Mouse (Mus musculus) E14TG2a.4 (cell line): ENCODE data around the gene Itgb7.

Experiments used
- H3K27me3 ChIP-seq: 2 replicates; pipeline ENCODE4 v1.6.1; 2014; ENCODE audit warnings: low read length, control low read depth; ENCODE audit not compliant: insufficient read depth
- H3K36me3 ChIP-seq: 2 replicates; pipeline ENCODE4 v1.6.1; 2014; ENCODE audit warnings: low read length, control low read depth; ENCODE audit not compliant: insufficient read depth
- H3K4me1 ChIP-seq: replicated peaks from 2 replicates; pipeline ENCODE4 v1.6.1; 2014; ENCODE audit warnings: low read depth, low read length, control low read depth
- H3K4me3 ChIP-seq: replicated peaks from 2 replicates; pipeline ENCODE4 v1.5.1; 2014; ENCODE audit warnings: mild to moderate bottlenecking, low read length
- H3K9me3 ChIP-seq: 2 replicates; pipeline ENCODE4 v1.6.1; 2014; ENCODE audit warnings: low read length, control low read depth
- CTCF ChIP-seq: conservative IDR thresholded peaks from 2 replicates; pipeline ENCODE4 v1.5.1; 2014; ENCODE audit warnings: low read length
- NANOG ChIP-seq: IDR thresholded peaks from 2 replicates; pipeline ENCODE4 v1.6.1; 2014; ENCODE audit warnings: borderline replicate concordance, low read length, mixed read lengths
- POU5F1 ChIP-seq: IDR thresholded peaks from 2 replicates; pipeline ENCODE4 v1.6.1; 2014; ENCODE audit warnings: low read length, borderline replicate concordance

Gene Itgb7

DNA sequence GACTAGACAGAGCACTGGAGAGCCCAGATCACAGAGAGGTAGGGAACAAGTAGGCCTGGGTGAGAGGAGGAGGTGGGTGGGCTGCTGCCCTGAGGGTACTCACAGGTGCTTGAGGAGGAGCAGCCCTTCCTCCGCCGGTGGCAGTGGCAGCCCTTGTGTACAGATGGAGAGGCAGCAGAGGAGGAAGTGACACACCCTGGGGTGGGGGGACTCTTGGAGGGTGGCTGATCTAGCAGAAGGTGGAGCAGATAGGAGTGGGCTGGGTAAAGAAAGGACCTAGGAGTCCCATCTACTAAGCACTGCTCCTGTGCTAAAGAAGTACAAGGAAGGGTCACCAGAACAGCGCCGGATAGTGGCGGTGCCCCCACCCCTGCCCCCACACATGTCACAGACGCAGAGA, at the start of gene Itgb7:
Gene Itgb7 (minus strand): TSS at position 197 of the 400 bp plus-strand sequence.
- peaks cover 39% of the 10 kb centered on the region for H3K36me3 ChIP-seq
- TF ChIP-seq NANOG (no peak), POU5F1 (no peak), CTCF (no peak)
- H3K4me1 ChIP-seq = peaks cover 97% of the 10 kb centered on the region
- H3K9me3 ChIP-seq = no peaks in the 10 kb centered on the region
- H3K4me3 ChIP-seq = peak within 1 kb of the TSS; percentile 67
- no peaks in the 10 kb centered on the region for H3K27me3 ChIP-seq

DNA sequence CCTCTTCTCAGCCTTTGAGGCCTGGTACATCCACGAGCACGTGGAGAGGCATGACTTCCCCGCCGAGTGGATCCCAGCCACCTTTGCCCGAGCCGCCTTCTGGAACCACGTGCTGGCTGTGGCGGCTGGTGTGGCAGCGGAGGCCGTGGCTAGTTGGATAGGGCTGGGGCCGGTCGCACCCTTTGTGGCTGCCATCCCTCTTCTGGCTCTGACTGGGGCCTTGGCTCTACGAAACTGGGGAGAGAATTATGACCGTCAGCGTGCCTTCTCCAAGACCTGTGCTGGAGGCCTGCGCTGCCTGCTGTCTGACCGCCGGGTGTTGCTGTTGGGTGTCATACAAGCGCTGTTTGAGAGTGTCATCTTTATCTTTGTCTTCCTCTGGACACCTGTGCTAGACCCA, 48.9 kb upstream of the Itgb7 start:
- Histone ChIP-seq H3K9me3 (no peaks in the 10 kb centered on the region), H3K36me3 (peaks cover 51% of the 10 kb centered on the region), H3K4me3 (peak overlapping the region; percentile 93), H3K4me1 (peaks cover 64% of the 10 kb centered on the region), H3K27me3 (no peaks in the 10 kb centered on the region)
- no peak for TF ChIP-seq NANOG
- no peak for TF ChIP-seq CTCF
- no peak for TF ChIP-seq POU5F1

DNA sequence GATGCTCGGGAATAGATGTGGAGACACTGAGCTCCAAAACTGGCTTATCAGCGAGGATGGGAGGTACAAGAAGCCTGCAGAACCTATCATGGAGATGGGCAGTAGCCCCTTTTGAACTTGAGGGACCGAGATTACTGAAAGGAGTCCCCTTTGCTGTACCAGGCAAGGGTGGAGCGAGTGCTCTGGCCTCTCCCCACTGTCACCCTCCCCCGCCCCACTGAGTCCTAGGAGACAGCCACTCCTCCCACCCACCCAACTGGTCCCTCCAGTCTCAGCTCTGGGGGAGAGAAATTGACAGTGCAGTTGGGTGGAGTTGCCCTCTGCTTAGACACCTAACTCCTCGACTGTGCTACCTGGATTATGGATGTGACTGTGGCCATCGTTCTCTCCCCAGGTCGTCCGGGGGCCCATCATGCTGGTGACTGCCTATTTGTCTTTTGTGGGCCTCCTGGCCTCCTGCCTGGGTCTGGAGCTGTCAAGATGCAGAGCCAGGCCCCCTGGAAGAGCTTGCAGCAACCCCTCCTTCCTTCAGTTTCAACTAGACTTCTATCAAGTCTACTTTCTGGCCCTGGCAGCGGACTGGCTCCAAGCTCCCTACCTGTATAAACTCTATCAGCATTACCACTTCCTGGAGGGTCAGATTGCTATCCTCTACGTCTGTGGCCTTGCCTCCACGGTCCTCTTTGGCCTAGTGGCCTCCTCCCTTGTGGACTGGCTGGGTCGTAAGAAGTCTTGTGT, 48.2 kb upstream of the Itgb7 start:
- H3K4me1 ChIP-seq = peaks cover 61% of the 10 kb centered on the region
- H3K9me3 ChIP-seq = no peaks in the 10 kb centered on the region
- TF ChIP-seq NANOG (no peak), CTCF (no peak), POU5F1 (no peak)
- no peaks in the 10 kb centered on the region for H3K27me3 ChIP-seq
- peak overlapping the region; percentile 93 for H3K4me3 ChIP-seq
- peaks cover 48% of the 10 kb centered on the region for H3K36me3 ChIP-seq

DNA sequence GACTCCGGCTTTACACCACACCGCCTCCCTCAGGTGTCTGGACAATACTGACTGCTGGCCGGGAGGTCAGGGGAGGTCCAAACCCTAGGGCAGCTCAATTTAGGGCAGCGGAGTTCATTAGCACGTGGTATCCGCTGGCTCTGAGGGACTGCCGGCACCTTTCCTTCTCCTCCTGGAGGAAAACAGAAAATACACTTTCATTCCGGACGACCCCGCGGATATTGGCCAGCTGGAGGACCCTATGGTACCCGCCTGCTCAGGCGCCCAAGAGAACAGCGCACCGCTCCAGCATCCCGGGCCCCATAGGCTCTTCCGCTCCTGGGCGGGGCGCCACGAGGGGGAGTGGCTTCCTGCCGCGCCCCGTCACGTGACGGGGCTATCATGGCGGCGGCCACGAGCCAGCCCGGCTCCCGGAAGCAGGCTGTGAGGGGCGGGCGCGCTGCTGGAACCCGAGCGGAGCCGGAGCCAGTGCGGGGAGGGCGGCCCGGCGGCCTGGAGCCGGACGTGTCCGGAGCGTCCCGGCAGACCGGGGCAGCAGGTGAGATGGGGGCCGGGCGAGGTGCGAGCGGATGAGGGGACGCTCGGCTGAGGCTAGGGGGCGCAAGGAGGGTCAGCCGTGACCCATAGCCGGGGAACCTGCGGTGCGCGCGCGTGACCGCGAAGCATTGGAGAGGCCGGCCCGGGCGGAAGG, 47.5 kb upstream of the Itgb7 start, which contains the start of gene Mfsd5:
Gene Mfsd5 (plus strand): TSS at position 363 of the 691 bp plus-strand sequence.
- H3K9me3 ChIP-seq = no peaks in the 10 kb centered on the region
- H3K36me3 ChIP-seq = peaks cover 41% of the 10 kb centered on the region
- H3K4me1 ChIP-seq = peaks cover 59% of the 10 kb centered on the region
- H3K27me3 ChIP-seq = no peaks in the 10 kb centered on the region
- TF ChIP-seq POU5F1 (no peak), NANOG (no peak), CTCF (no peak)
- H3K4me3 ChIP-seq = peak within 1 kb of the TSS; percentile 93

DNA sequence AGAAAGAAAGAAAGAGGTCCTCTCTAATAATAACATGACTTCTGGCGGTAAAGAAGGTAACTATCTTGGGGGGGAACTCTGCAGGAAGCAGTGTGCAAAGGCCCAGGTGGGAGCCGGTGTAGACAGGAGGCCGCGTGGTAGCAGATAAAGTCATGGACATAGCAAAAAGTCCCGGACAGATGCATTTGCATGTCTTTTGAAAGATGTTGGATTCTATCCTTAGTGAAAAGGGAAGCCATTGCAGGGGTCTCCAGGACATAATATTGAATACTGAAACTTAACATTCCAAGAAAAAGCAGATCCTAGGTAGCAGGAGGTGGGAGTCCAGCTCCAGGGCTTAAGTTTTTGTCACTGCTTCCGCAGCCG, 47.0 kb upstream of the Itgb7 start:
- TF ChIP-seq NANOG (no peak), CTCF (no peak), POU5F1 (no peak)
- peak overlapping the region; percentile 93 for H3K4me3 ChIP-seq
- no peaks in the 10 kb centered on the region for H3K9me3 ChIP-seq
- H3K27me3 ChIP-seq = no peaks in the 10 kb centered on the region
- peaks cover 59% of the 10 kb centered on the region for H3K4me1 ChIP-seq
- peaks cover 37% of the 10 kb centered on the region for H3K36me3 ChIP-seq

DNA sequence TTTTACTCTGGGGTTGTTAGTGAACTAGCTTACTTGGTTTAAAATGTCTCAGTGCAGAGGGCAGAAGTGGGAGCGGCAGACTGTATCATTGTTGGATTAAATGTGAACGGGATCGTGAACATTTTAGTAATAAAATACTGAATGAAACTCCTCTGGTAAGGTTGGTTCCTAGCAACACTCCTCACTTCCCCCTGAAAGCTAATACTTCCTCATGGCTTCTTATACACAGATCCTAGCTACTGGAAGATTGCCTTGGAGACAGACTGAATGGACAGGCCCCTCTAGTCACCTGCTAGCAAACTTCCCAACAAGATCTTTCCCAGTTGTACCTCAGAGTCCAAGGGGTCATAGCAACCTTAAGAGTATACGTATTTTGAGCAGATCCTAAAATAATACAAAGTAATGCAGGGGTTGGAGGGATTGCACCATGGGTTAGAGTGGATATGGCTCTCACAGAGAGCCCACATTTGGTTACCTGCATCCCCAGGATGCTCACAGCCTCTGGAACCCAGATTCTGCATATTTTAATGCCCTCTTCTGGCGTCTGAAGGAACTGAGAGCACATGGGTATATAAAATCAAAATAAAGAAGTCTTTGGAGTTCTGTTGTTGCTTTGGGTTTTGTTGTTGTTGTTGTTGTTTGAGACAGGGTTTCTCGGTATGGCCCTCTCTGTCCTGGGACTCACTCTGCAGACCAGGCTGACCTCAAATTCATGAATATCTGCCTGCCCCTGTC, 42.4 kb upstream of the Itgb7 start:
- Histone ChIP-seq H3K9me3 (no peaks in the 10 kb centered on the region), H3K36me3 (peaks cover 13% of the 10 kb centered on the region), H3K27me3 (no peaks in the 10 kb centered on the region), H3K4me3 (no peak overlapping the region), H3K4me1 (peaks cover 60% of the 10 kb centered on the region)
- TF ChIP-seq CTCF (peak; percentile 64), POU5F1 (no peak)

DNA sequence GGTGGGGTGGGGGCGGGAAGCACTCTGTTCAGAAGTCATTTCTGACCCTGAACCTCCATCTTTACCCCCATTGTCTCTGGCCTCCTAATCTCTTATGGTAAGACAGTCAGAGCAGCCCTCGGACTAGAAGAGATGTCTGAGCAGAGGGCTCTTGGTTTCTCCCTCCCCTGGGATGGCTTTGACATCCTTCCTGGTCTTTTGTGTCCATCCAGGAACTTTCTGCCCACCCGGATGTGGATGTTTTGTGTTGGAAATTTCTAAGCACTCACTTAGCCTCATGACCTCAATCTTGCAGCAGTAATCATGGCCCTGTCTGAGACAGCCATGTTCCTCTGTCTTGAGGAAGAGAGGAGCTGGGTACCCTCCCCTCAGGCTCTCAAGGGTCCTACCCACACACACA, 39.7 kb upstream of the Itgb7 start:
- TF ChIP-seq NANOG (no peak), POU5F1 (no peak), CTCF (no peak)
- Histone ChIP-seq H3K4me1 (peaks cover 47% of the 10 kb centered on the region), H3K9me3 (no peaks in the 10 kb centered on the region), H3K27me3 (no peaks in the 10 kb centered on the region), H3K4me3 (peak overlapping the region; percentile 82), H3K36me3 (peaks cover 13% of the 10 kb centered on the region)

DNA sequence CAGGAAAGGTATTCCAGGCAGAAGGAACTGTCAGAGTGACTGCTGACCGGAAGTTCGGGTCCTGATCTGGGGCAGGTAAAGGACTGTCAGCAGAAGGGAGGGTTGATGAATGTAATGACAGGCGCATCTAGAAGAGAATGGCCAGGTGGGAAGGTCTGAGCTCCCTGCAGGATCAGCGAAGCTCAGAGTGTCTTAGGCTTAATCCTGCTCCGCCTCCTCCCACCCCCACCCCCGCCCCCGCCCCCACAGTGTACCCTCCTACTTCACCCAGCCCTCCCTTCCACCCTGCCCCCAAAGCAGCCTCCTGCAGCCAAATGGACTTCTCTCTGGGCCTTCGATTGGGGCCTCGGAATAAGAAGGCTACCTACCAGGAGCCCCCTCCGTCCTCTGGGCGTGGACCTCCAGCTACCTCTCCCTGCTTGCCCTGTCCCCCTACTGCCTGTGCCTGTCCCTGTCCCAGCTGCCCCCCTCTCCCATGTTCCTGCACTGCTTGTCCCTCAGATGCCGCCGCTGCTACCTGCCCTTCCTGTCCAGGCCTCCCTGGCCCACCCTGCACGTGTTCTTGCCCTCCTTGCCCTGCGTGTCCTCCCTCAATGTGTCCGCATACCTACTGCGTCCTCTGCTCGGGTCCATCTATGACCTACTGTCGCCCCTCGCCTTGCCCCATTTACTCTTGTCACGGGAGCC, 38.7 kb upstream of the Itgb7 start, which contains the start of gene Gm9918:
Gene Gm9918 (plus strand): TSS at position 290 of the 687 bp plus-strand sequence.
- H3K4me1 ChIP-seq = peaks cover 53% of the 10 kb centered on the region
- no peaks in the 10 kb centered on the region for H3K27me3 ChIP-seq
- peak within 1 kb of the TSS; percentile 82 for H3K4me3 ChIP-seq
- no peaks in the 10 kb centered on the region for H3K9me3 ChIP-seq
- peaks cover 13% of the 10 kb centered on the region for H3K36me3 ChIP-seq
- TF ChIP-seq NANOG (no peak), POU5F1 (no peak), CTCF (no peak)
